Mouse (Mus musculus) neural tube, embryonic 10.5 days (tissue): ENCODE data around the gene Zfyve27.

Experiments used
- DNase-seq: peaks from one replicate; pipeline ENCODE4 v3.0.0-alpha.2; 2017; ENCODE audit warnings: low spot score; ENCODE audit errors: extremely low spot score

The Zfyve27 gene

DNA sequence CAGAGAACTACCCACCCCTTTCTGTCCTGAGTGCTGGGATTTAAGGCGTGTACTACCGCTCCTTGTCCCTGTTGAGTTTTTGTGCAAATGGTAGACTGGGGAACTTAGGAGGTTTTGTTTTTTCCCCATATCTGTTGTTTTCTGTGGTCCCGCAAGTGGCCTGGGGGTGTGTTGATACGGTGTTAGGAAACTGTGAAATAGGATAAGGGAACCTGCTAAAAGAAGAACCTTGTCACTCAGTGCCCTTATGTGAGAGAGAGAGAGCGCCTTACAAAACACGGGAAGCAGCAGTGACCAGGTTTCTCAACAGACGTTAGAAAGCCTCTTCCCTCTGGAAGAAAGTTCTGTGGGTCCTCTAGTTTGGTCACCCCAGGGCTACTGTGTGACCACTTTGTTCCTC, 13.1 kb downstream of the Zfyve27 start:
- DNase-seq: no peak

DNA sequence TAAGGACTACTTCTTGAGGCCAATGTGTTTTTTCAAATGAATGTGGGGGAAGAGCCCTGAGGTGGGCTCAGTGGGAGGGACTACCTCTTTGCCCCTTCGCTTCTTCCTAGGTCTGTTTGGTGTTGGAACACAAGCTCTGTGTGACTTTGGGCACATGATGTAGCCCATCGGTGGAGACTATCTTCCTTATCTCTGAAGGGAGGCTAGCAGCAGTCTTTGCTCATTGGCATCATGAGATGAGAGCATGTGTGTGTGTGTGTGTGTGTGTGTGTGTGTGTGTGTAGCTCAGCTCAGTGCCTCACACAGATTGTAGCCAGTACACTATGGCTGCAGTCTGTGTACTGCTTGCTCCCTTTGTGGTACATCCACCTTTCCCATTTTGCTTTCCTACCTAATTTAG, 13.7 kb downstream of the Zfyve27 start:
- no peak for DNase-seq

DNA sequence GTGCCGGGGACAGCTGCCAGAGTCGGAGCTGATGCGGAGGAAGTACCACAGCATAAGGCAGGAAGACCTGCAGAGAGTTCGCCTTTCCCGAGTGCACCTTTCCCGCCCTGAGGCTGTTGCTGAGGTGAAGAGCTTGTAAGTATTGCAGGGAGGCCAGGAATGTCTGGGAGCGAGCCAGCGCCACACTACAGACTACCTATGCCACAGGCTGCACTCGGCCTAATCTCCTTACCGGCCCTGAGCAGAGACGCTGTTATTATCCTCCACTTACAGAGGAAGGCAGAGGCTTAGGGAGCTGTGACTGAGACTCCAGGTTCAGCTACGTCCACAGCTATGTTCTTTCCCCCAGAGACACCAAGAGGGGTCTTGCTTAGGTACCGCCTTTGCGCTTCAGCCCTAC, 15.6 kb downstream of the Zfyve27 start:
- no peak for DNase-seq

DNA sequence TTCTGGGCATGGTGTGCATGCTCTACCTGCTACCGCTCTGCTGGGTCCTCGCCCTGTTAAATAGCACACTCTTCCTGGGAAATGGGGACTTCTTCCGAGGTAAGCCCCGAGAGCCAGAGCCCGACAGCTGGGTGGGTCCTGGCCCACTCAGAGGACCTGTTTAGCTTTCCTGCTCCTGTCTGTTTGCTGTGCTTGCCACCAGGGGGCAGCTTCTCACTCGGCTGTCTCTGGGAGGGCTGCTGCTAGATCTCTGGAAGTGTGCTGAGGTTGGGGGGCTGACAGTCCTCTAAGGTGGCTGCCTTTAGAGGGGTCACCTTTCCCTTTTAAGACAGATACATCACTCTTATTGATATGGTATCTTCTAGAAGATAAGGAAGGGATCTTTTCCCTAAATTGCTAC, 18.9 kb downstream of the Zfyve27 start:
- DNase-seq: no peak

DNA sequence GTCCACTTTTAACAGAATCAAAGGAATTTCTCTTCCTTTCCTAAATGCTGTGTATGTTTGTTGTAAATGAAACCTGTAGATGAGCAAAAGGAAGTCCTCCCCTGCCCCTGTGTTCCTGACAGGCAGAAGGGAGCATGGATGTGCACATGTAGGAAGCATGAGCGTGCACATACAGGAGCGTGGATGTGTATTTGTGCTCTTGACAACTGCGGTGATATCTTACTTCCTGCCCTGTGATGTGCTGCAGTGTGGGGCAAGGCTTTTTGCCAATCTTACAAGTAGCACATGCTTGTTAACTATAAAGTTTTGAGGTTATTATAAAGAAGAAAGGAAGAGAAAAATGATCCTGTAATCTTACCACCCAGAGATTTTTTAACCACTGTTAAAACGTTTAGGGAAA, 26.0 kb downstream of the Zfyve27 start:
- no peak for DNase-seq

DNA sequence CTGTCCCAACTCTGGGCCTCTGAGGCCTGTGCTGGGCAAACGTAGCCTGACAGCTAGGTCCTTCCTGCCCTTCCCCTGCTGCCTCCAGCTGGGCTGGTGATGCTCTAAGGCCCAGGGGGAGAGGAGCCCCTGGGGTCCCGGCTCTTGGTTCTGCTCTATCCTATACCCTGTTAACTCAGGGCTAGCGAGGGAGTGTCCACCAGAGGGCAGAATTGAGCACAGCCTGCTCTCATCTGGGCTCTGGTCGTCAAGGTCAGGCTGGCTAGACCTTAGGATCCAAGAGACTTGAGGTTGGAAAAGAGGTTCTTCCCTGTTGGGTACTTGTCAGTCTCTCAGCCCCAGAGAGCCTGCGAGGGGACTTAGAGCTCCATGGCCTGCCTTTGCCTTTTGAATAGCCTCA, 26.7 kb downstream of the Zfyve27 start:
- DNase-seq: peak; percentile 75

DNA sequence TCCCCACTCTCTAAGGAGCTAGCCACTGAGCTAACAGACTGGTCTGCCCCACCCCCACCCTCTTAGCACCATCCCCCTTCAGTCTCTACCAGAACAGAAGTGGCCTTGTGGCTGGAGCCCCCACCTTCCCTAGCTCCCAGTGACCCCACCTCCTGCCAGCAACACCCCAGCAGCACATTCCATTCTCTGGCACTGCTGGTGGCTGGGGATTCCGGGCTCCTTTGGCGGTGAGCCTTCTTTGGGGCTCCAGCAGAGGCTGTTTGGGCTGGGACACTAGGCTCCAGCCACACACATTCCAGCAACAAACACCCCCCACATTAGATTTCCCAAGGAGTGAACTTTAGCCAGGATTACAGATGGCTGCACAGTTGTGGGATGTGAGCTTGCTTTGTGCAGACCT, 29.6 kb downstream of the Zfyve27 start:
- no peak for DNase-seq

DNA sequence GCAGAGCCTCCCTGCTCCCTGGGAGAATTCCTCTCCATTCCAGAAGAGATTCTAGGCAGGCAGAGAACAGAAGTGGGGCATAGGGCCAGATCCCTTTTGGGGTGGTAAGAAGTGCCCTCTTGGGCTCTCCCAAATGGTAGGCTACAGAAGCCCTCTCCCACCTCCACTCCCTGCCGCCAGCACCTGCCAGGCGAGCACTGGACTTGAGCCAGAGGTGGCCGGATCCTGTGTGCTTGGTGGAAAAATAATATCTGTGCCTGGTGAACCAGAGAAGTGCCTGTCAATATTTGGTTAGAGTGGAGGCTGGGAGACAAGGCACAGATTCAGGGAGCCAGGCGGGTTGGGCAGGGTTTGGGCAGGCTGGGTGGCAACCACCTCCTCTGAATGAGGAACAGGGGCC, 32.6 kb downstream of the Zfyve27 start:
- no peak for DNase-seq

DNA sequence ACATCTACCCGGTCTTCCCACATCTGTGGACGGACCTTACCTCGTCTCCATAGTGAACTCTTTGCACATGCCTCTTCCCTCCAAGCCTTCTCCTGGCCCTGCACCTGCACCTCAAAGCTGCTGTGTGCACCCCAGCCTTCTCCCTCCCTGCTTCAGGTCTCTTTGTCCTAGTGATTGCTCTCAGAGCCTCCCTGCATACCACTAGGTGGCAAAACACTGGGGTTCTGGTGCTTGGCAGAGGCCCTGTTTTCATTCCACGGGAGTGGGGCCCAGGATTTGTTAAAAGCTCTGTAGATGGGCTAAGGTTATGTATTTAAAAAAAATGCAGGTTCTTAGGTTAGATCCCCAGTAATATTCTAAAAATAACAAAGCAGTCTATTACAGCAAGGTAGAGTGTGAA, 33.3 kb downstream of the Zfyve27 start:
- DNase-seq: no peak

DNA sequence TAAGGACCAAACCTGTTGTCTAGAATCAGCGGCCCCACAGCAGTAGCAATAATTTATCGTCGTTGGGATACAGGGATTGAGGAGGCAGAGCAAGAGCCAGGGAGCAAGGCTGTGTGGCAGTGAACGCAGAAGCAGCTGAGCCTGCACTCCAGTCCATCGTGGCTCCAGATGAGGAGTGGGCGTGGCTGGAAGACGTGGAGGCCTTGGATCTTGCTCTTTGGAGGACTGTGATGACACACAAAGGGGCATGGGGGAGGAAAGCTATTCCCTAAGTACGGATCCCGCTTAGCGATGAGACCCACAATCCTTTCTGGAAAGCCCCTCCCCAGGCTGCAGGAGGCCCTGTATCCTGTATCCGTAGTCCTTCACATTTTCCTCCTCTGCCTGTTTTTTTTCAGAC, 34.3 kb downstream of the Zfyve27 start:
- no peak for DNase-seq

DNA sequence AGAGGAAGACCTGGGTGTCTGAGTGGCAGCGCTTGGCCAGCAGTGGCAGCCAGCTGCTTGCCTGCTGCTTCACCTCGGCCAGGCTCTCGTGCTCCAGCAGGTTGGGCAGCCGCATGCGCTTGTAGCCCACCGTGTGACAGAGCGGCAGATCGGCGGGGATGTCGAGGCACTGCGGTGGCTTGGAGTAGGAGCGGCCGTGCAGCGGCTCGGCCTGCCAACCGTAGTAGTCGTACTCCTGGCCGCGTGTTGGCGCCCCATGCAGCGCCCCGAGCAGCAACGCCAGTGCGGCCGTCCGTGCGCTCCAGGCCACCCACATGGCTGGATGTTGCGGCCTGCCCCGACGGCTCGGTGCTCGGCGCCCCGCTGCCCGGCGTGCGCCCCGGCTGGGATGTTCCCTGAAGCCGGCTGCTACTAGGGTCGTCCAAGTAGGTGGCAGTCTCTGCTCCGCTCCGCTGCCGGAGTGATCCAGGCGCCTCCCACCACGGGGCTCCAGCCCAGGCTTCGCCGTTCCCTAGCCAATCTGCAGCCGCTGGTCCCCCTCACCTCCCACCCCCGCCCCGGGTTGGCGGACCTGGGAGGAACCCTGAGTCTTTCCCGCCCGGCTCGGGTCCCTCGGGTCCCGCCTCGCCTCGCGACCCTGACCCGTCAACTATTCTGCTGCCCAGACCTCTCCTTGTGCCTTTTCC, 38.1 kb downstream of the Zfyve27 start, which contains the start of gene Sfrp5:
Gene Sfrp5, minus strand, starts transcription at position 557 of the 686 bp plus-strand sequence.
- peak; percentile 53 for DNase-seq

DNA sequence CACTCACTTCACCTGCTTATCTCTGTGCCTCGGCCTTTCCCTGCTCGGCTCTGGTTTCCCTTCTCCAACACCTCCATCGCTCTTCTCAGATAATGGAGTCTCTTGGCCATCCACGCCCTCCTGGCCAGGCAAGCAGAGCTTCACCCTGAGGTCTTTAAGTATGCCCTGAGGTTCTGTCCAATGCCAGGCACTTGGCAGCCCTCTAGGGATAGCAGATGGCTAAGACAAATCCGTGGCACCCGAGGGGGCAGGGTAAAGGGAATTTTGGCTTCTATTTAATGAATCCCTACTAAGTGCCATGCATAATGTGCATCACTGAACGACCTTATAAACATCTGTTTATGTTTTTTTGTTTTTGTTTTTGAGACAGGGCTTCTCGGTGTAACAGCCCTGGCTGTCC, 38.7 kb downstream of the Zfyve27 start:
- DNase-seq: no peak

DNA sequence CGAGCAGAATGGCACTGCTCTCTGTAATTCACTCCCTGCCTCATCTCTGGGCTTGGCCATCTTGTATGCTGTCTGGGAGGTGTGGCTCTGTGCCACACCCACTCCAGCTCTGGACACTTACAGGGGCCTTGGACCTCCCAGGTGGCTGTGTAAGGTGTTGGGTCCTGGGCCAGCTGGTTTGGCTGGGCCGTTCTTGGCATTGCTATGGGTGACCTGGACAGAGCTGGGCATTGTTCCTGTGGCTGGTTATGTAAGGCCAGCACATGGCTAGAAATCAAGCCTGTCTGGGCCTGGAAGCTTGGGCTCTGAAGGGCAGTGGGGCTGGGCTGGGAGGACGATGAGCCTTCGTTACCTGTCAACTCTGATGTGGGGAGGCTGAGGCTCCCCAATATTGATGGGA, 40.6 kb downstream of the Zfyve27 start:
- DNase-seq: no peak

DNA sequence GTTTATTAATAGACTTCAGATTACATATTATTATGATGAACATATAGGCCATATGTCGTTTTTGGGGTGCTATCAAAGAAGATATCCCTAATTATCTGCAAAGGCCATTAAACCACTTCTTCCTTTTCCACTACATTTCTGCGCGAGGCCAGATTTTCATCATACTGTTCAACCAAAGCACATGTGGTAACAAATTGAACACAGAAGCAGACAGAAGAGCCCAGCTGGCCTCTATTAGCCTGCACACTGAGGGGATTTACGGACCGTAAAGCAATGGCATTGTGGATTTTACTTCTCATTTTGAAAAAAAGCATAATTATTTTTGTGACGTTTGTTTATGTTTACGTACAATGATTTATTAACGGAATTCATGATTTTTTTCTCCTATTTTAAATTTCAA, 41.5 kb downstream of the Zfyve27 start:
- DNase-seq: no peak

DNA sequence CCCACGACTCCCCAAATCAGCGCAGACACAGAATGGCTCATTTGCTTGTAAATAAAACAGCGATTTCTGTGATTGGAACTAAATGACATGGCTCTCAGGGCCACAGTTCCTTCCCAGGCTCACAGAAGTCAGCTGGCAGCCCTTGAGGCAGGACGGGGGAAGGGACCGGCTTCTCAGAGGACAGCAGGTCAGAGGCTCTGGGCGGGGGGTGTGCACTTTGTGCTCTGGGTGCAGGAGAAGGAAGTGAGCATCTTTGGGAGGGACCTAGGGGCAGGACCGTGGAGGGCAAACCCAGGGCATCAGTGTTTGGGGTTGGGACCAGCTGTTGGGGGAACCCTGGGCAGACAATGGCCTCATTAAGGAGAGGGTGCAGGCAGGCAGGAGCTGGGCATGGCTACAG, 45.7 kb downstream of the Zfyve27 start:
- no peak for DNase-seq

DNA sequence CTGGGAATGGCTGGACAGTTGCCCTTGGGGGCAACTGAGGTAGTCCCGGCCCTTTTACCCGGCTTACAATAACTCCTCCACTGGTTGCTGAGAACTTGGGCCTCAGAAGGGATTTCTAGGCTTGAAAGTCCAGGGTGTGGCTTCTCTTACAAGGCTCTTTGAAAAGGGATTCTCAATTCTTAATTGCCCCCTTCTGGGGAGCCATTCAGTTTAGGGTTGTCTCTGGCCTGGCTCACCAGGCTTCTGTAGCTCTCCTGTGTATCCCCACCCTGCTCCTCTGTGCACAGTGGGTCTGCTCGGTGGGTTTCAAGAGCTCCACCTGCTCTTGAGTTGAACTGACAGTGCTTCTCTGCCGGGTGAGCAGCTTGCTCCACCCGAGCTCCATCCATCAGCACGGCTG, 46.2 kb downstream of the Zfyve27 start:
- DNase-seq: no peak

DNA sequence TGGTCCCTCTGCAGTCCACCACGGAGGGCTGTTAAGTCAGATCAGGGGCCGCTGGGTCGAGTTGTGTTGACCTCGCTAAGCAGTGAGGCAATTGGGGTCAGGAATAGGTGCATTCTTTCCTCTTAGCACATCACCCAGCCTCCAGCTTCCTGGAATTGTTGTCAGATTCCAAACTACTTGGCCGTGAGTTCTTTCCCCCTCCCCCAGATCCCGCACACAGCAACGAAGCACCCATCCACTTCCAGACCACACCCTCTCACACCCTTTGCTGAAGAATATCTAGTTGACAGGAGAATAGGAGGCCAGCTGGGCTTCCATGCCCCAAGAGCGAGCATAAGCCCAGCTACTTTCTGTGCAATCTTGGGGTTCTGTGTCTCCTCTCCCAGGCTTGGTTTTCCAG, 48.2 kb downstream of the Zfyve27 start:
- no peak for DNase-seq

DNA sequence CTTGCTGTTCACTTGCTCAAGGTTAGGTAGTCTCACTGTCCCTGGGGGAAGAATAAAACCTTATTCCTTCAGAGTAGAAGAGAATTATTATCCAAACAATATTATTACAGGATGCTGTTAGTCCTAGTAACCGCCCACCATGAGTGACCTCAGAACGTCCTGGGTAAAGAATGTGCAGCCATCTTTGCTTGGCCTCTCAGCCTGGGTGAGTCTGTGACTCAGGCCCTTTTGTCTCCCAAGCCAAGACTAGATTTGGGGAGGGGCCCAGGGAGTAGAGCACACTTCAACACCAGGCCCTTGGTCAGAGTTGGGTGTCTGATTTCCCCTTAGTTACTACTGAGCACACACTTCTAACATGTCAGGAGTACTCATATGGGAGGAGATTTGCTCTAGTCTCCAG, 50.9 kb downstream of the Zfyve27 start:
- DNase-seq: no peak

DNA sequence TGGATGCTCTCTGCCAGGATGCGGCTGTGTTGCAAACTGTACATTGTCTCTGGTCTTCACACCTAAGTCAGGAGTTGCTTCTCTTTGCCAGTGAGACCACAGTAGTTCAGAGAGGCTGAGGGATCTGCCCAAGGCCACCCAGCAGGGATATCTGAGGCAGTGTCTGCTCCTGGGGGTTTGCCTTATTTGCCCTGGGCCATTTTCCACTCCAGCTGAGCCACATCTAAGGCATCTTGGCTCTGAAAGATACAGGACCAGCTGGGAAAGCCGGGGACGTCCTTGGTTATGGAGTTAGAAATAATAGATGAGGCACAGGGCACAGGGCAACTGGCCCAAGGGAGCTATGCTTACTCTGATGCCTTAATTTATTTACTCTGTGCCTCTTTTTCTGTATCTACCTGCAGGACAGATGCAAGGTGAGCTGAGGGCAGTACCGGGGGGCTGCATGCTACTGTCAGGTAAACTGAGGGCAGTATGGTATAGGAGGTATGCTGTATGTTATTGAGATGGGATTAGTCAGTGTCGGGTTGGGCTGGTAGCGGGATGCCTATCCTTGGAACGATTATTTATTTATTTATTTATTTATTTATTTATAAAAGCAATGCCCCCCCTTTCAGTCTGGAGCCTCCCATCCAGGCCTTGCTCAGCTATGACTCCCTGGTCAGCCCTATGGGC, 53.1 kb downstream of the Zfyve27 start:
- no peak for DNase-seq

DNA sequence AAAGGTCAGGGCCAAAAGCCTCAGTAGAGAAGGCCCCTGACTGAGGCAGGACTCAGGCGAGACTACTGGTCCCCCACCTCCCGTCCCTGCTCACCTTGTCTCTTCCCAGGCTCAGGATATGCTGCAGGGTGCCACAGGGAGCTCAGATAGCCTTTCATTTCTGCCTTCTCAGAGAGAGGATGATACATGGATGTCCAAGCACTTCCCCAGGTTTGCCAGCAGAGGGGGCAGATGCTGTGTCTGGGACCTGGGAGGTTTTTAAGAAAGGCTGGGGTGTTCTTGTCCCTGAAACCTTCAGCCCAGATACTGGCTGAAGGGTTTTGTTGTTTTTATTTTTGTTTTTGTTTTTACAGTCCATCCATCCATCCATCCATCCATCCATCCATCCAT, 53.6 kb downstream of the Zfyve27 start:
- DNase-seq: no peak

DNA sequence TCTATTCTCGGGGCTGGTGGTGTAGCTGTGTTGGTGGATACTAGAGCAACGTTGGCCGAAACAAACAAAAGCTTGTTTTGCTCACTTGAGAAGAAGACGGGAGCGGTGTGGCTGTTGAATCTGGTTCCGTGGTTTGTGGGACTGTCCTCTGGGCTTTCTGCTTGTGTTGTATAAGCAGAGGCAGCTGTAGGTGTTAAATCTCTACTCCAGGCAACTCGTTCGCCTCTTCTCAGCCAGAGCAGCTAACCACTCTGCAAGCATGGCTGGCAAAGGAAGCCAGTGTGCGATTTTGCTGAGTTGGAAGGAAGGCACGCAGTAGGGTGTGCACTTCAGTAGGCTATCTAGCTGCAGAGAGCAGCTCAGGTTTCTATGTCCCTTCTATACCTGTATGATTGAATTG, 62.7 kb downstream of the Zfyve27 start:
- DNase-seq: no peak

DNA sequence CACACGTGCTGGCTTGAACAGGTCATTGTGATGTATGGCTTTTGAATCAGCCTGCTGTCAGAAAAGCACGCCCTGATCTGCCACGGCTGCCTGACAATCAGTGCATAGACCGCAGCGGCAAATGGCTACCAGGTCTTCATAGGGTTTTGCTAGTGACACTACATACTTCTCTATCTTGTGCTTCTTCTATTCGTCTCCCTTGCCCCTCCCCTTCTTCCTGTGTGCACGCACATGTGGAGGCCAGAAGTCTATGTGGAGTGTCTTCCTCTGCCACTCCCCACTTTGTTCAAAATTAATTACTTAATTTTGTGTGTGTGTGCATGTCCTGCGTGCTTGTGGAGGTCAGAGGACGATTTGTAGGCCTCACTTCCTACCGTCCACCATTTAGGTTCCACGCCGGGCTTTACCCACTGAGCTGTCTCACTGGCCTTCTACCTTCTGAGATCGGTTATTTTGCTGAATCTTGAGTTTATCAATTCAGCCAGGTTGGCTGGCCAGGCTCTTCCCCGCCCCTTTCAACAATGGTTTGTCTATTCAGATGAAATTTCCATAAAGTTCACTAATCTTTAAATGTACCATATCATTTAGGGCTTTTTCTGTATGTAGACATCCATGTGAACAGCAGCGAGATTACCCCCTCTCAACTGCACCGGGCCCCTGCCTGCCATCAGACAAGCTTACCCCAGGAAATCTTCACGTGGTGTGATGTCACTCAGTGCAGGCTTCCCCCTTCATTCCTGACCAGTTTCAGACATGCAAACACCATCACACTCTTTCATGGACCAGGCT, 65.9 kb downstream of the Zfyve27 start:
- no peak for DNase-seq

DNA sequence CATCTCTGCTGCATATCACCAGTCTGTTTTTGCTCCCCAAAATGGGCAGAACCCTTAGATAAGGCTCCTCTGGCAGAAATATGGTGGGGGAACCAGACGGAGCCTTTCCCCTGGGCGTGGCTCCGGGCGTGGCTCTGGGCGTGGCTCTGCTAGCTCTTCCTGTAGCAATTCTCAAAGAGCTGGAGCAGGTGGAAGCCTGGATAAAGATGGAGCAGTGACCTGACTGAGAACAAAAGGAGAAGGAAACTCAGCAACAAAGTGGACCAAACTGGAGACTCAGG, 66.5 kb downstream of the Zfyve27 start:
- no peak for DNase-seq
